Mouse (Mus musculus) CD4-positive naive resting alpha-beta T cell, adult 57 days (primary cell): Measurements from ENCODE around the gene Klk11. TPM values are rescaled to one million over a fixed set of nuclear protein-coding genes. Genes with fewer than 3 reads are reported as not detected.

Experiments
- total RNA-seq: library from RNA; stranded (reverse); gene quantifications from one replicate; pipeline ENCODE4 v1.2.4, GENCODE M21; 2023

The Klk11 gene
- total RNA-seq = not detected

GRCm38 (mm10) chr7:43774364-43774763 lies at the start of gene Klk11:
TSS of gene Klk11 (plus strand) at chr7:43774604.

GRCm38 (mm10) chr7:43768597-43768996 lies 5.8 kb upstream of the Klk11 start, which contains the start of gene Klk12:
TSS of gene Klk12 (plus strand) at chr7:43768897.

GRCm38 (mm10) chr7:43780746-43781145 lies 6.3 kb downstream of the Klk11 start, which contains the start of gene Klk10:
TSS of gene Klk10 (plus strand) at chr7:43781035.

GRCm38 (mm10) chr7:43791591-43791990 lies 17.2 kb downstream of the Klk11 start, which contains the start of gene Klk9:
TSS of gene Klk9 (plus strand) at chr7:43791891.

GRCm38 (mm10) chr7:43797333-43797769 lies 22.9 kb downstream of the Klk11 start, which contains the start of gene Klk8:
TSS of gene Klk8 (plus strand) at chr7:43797577.

GRCm38 (mm10) chr7:43810994-43811393 lies 36.6 kb downstream of the Klk11 start, which contains the start of gene Klk7:
TSS of gene Klk7 (plus strand) at chr7:43811294.

GRCm38 (mm10) chr7:43824199-43824598 lies 49.8 kb downstream of the Klk11 start, which contains the start of gene Klk6:
TSS of gene Klk6 (plus strand) at chr7:43824499.

Other genes starting within 250 kb of the Klk11 start
- 1.2 TPM for gene Cd33, start 230.2 kb upstream of the Klk11 start, total RNA-seq
- 7.1 TPM for gene Zfp658, start 212.3 kb upstream of the Klk11 start, total RNA-seq
- gene Zfp719, start 195.0 kb upstream of the Klk11 start, total RNA-seq = 10.3 TPM
- not detected for gene Zfp819, start 167.4 kb upstream of the Klk11 start, total RNA-seq
- not detected for gene Ceacam18, start 139.9 kb upstream of the Klk11 start, total RNA-seq
- gene Siglece, start 114.4 kb upstream of the Klk11 start, total RNA-seq = 2.2 TPM
- gene Ctu1, start 102.6 kb upstream of the Klk11 start, total RNA-seq = 9.4 TPM
- gene Klk14, start 84.2 kb upstream of the Klk11 start, total RNA-seq = not detected
- not detected for gene Klk13, start 62.0 kb upstream of the Klk11 start, total RNA-seq
- not detected for gene Klk12, start 5.7 kb upstream of the Klk11 start, total RNA-seq
- gene Klk10, start 6.4 kb downstream of the Klk11 start, total RNA-seq = not detected
- not detected for gene Klk9, start 17.3 kb downstream of the Klk11 start, total RNA-seq
- gene Klk8, start 23.0 kb downstream of the Klk11 start, total RNA-seq = 123 TPM
- 0.41 TPM for gene Klk7, start 36.7 kb downstream of the Klk11 start, total RNA-seq
- gene Klk6, start 49.9 kb downstream of the Klk11 start, total RNA-seq = not detected
- not detected for gene Klk5, start 67.4 kb downstream of the Klk11 start, total RNA-seq
- not detected for gene Klk4, start 106.6 kb downstream of the Klk11 start, total RNA-seq
- gene Klk15, start 159.1 kb downstream of the Klk11 start, total RNA-seq = not detected
- not detected for gene Klk1b8, start 176.1 kb downstream of the Klk11 start, total RNA-seq
- not detected for gene Klk1b1, start 192.1 kb downstream of the Klk11 start, total RNA-seq
- gene Klk1b9, start 201.5 kb downstream of the Klk11 start, total RNA-seq = not detected
- gene Klk1b11, start 221.3 kb downstream of the Klk11 start, total RNA-seq = not detected
- not detected for gene Klk1b26, start 237.6 kb downstream of the Klk11 start, total RNA-seq